Mouse (Mus musculus) heart, embryonic 10.5 days (tissue): ENCODE measurements at regions not wholly inside any gene's neighbourhood (a gene's known extent, or its start where the extent isn't known, plus 50 kb on each side); places are given as distances from the start of the nearest gene placed in this dataset.
"Not testable (repeated sequence)": the region's sequence is repeated elsewhere in the genome, so short reads cannot be mapped to it uniquely, and the experiment has no call there.

Source experiments
- DNase-seq: peaks from one replicate; pipeline ENCODE4 v3.0.0-alpha.2; 2017; ENCODE audit warnings: low spot score
- H3K27ac ChIP-seq: fragments of 300-500 bp; sonication (generic); 2 replicates; pipeline ENCODE4 v1.5.1; 2016; ENCODE audit warnings: mild to moderate bottlenecking
- H3K27me3 ChIP-seq: fragments of 300-500 bp; sonication (generic); 2 replicates; pipeline ENCODE4 v1.6.1; 2016; ENCODE audit warnings: mild to moderate bottlenecking; ENCODE audit not compliant: poor library complexity, insufficient read depth, severe bottlenecking
- H3K36me3 ChIP-seq: fragments of 300-500 bp; sonication (generic); 2 replicates; pipeline ENCODE4 v1.6.1; 2016; ENCODE audit warnings: mild to moderate bottlenecking, moderate library complexity
- H3K4me1 ChIP-seq: fragments of 300-500 bp; sonication (generic); 2 replicates; pipeline ENCODE4 v1.6.1; 2016; ENCODE audit warnings: mild to moderate bottlenecking
- H3K4me3 ChIP-seq: fragments of 300-500 bp; sonication (generic); 2 replicates; pipeline ENCODE4 v1.5.1; 2016; ENCODE audit warnings: mild to moderate bottlenecking, moderate library complexity
- H3K9me3 ChIP-seq: fragments of 300-500 bp; sonication (generic); 2 replicates; pipeline ENCODE4 v1.6.1; 2016; ENCODE audit warnings: mild to moderate bottlenecking, moderate library complexity
- WGBS: fragments of 180-500 bp; shearing (Covaris S2); methylation state at CpG from one replicate; pipeline ENCODE4 v1.1.7; 2016; 5-methylcytosine and 5-hydroxymethylcytosine counted together

DNA sequence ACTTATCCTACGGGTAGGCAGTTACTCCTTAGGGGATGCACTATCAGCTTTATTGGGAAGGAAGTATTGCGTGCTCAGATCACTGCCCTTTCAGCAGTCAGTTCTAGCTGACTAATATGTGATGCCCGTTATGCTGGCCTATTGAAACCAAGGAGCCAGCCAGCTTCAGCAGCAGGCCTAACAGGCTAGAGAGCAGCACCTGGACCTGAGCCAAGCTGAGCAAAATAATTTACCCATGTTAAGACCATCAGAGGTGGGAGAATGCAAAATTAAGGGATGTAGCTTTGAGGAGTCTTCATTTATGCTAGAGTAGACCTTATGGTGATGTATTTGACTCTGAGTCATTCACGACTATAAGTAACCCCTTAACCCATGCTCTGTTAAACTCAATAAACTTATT, 456.7 kb downstream of the Rfpl4b start:
- WGBS, result 72% methylated on average over 4 of the region's 4 CpGs
- no peaks in the 10 kb centered on the region for H3K36me3 ChIP-seq
- no peaks in the 10 kb centered on the region for H3K9me3 ChIP-seq
- H3K27me3 ChIP-seq, result no peaks in the 10 kb centered on the region
- no peak for DNase-seq
- no peaks in the 10 kb centered on the region for H3K4me1 ChIP-seq
- no peak overlapping the region for H3K4me3 ChIP-seq
- H3K27ac ChIP-seq, result no peak overlapping the region

DNA sequence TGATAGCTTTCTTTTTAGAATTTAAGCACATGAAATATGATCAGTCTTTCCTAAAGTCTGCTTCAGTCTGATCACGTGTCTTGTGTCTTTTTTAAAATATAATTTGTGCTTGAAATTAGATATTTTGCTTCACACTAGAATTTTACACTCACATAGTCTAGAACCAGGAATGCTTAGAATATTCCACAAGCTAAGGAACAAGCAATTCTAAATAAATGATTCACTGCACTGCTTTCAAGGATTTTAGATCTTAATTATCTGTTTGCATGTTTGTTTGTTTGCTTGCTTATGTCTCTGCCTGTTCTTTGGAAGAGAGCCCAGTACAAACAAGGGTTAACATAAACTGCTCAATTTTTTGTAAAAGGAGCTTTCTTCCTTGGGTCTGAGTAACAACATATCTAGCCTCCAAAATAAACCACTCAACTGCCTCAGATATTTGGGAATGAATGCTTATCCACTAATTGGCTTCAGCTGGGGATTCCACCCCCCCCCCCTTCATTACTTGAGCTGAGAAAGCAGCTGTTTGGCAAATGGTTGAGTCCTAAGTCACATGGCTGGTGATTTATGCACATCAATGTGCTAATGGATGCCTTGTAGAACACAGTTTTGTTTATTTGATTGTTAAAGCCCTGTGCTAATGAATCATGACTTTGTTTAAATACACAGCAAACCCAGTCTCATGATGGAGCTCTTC, 463.9 kb downstream of the Rfpl4b start:
- H3K27ac ChIP-seq, result no peak overlapping the region
- no peak for DNase-seq
- WGBS, result 73% methylated on average over 1 of the region's 1 CpGs

DNA sequence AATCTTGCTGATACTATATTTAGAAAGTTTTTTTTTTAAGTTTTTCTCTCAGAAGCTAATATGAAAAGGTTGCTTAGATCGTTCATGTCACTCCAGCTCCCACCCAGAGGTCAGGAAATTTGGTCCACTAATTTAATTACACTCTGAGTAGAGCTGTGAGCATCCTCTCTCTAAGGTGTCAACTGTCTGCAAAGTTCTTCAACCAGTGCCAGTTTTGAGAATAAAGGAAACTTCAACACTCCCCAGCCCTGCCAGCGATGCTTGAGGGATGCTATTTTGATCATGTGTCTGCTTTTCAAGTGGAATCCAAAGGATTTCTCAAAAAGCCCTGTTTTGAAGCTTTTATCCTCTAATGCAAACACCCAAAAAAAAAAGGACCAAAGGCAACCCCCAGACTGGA, 467.6 kb downstream of the Rfpl4b start:
- Histone ChIP-seq H3K4me3 (no peak overlapping the region), H3K9me3 (no peaks in the 10 kb centered on the region), H3K4me1 (no peaks in the 10 kb centered on the region), H3K27ac (no peak overlapping the region), H3K36me3 (no peaks in the 10 kb centered on the region), H3K27me3 (no peaks in the 10 kb centered on the region)
- no peak for DNase-seq
- WGBS, result 69% methylated on average over 2 of the region's 2 CpGs

More for the DNA sequence above, 463.9 kb downstream of the Rfpl4b start:
- Histone ChIP-seq H3K4me3 (no peak overlapping the region), H3K4me1 (no peaks in the 10 kb centered on the region), H3K27me3 (no peaks in the 10 kb centered on the region), H3K36me3 (no peaks in the 10 kb centered on the region), H3K9me3 (no peaks in the 10 kb centered on the region)

DNA sequence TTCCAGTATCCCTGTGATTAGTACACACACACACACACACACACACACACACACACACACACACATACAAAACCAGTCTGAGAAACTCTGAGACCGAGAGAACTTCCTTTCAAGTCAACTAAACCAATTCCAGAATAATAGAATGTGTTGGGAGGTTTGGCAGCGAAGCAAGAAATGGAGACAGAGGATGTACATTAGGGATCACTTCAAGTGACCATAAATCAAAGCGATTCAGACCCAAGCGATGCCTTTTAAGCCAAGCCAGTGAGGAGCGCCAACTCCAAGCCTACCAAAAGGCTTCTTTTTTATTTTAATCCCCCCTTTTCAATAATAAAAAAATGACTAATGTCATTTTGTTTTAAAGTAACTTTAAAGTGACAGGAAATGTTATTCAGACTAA, 468.1 kb downstream of the Rfpl4b start:
- H3K4me1 ChIP-seq, result no peaks in the 10 kb centered on the region
- H3K4me3 ChIP-seq, result no peak overlapping the region
- H3K36me3 ChIP-seq, result no peaks in the 10 kb centered on the region
- no peak for DNase-seq
- 91% methylated on average over 5 of the region's 5 CpGs for WGBS
- no peak overlapping the region for H3K27ac ChIP-seq
- H3K27me3 ChIP-seq, result no peaks in the 10 kb centered on the region
- no peaks in the 10 kb centered on the region for H3K9me3 ChIP-seq

DNA sequence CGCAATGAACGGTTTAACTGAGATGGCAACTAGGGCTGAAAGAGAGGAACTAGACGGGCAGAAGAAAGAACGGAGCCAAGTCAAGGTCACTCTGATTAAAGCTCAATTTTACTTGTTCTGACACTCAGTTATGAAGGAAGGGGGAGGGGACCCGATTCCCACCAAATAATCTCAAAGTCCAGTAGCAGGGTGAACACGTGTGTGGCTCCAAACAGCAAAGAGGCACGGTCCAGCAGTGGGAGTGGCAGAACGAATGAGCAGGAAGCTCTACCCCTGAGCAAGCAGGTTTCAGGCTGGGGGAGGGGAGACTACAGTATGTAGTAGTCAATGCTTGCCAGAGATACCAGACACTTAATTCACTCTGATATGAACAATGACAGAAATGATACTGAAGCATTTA, 474.6 kb downstream of the Rfpl4b start:
- 58% methylated on average over 8 of the region's 8 CpGs for WGBS
- not testable (repeated sequence) for DNase-seq, H3K4me1 ChIP-seq, H3K36me3 ChIP-seq, H3K9me3 ChIP-seq, H3K4me3 ChIP-seq, H3K27ac ChIP-seq, H3K27me3 ChIP-seq

DNA sequence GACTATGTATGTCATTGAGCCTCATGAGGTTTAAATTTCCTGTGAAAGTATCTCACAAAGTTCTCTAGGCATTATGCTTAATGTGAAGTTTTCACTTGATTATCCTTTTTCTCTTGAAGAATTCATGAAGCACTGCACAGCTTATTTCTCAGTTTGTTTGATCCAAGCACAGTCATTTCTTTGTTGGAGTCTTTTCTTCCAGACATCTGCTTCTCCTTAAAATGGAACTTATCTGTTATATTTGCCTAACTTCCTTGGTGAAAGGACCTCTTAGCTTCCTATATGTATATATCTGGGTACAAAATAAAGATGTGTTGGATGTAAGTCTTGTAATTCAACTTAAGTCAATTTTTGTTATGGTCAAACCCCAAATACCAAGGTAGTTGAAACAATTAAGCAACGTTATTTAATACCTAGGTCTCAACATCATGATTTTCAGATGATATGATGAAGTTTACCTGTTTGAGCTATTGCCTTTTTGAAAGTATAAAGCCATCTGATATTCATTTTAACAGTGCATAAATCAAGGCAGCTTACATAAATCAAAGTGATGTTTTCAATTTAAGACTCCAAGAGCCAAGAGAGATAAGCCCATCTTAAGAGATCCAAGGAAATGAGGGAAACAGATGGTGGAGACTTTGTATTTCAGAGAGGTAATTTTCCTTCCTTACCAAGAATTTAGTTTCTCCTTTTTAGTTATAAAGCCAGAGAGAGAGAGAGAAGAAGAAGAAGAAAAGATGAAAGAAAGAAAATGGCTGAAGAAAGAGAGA, 481.0 kb downstream of the Rfpl4b start:
- Histone ChIP-seq H3K9me3 (no peaks in the 10 kb centered on the region), H3K4me3 (no peak overlapping the region), H3K36me3 (no peaks in the 10 kb centered on the region), H3K4me1 (no peaks in the 10 kb centered on the region), H3K27ac (no peak overlapping the region), H3K27me3 (no peaks in the 10 kb centered on the region)
- WGBS, result 66% methylated on average over 1 of the region's 1 CpGs
- no peak for DNase-seq

DNA sequence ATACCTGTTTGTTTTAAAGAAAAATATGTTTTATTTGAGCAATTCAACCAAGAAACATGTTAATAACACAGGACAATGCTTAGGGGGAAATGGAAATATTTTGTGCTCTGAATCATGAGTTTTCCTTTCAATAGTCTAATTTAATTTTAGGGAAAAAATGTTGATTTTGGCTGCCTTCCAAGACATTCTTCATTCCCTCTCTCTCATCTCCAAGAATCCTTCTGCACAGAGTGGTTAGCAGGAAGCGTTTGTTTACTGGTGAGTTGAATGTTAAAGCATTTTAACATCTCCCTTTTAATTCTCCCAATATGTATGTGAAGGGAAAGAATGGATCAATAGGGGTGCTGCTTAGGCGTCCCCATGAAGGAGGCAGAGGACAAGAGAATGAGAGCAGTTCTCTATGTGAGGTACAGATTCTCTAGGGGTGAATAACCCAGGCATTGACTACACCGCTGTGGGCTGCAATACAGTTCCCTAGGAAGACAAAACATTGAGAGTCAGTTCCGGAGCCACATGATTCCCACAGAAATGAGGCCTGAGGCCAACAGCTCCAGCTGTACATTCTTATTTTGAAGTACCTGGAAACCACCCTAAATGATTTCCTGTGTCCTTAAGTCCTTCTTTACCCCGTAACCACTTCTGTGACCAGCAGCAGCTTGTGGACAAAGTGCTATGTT, 512.7 kb downstream of the Rfpl4b start:
- no peak overlapping the region for H3K4me3 ChIP-seq
- H3K4me1 ChIP-seq, result no peaks in the 10 kb centered on the region
- H3K9me3 ChIP-seq, result no peaks in the 10 kb centered on the region
- H3K27me3 ChIP-seq, result no peaks in the 10 kb centered on the region
- WGBS, result 66% methylated on average over 5 of the region's 5 CpGs
- no peak for DNase-seq
- no peak overlapping the region for H3K27ac ChIP-seq
- H3K36me3 ChIP-seq, result no peaks in the 10 kb centered on the region

DNA sequence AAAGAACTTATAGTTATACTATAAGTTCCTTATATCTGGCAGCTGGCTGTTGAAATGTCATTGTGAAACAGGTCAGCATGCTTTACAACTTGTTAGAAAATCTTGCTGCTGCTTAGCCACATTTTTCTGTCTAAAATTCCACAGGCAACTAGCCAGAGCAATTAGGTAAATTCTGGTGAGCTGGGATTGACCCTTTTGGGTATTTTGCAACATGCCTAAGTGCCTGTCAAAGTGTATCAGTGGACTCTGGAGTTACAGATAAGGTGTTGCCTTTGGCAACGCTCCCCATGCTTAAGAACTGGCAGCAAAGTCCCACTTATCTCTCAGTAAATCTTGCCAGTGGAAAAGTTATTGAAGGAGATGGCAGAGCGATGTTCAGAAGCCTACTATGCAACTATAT, 525.9 kb downstream of the Rfpl4b start:
- WGBS, result 33% methylated on average over 2 of the region's 2 CpGs
- H3K27ac ChIP-seq, result no peak overlapping the region
- H3K4me3 ChIP-seq, result no peak overlapping the region
- peaks cover 3% of the 10 kb centered on the region; the same call in 1 of the 2 replicates for H3K4me1 ChIP-seq
- H3K27me3 ChIP-seq, result no peaks in the 10 kb centered on the region
- no peak for DNase-seq
- H3K36me3 ChIP-seq, result no peaks in the 10 kb centered on the region
- no peaks in the 10 kb centered on the region for H3K9me3 ChIP-seq

DNA sequence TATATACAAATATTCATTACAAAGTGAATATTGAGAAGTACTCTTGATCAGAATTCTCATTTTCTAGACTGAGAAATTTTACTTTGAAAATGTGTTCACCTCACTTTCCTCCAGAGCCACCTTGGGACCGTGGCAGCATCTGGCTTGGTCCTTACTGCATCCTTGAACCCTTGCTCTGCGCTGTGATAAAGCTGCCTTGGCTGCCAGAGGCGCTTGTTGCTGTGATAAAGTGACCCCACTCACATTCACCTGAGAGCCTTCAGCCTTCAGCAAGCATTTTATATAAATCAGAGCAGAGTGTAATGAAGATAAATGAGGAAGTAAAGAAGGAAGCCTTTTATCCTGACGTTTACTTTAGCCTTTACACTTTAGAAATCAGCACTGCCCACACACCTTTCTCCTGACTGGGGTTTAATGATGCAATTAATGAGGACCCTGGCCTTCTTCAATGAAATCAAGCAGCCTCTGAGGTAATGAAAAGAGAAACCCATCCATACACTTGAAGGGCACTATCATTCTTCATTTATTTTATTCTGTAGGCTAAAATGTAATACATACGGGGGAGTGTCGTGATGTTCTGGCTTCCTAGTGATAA, 532.8 kb downstream of the Rfpl4b start:
- WGBS, result 60% methylated on average over 6 of the region's 6 CpGs
- no peaks in the 10 kb centered on the region for H3K9me3 ChIP-seq

DNA sequence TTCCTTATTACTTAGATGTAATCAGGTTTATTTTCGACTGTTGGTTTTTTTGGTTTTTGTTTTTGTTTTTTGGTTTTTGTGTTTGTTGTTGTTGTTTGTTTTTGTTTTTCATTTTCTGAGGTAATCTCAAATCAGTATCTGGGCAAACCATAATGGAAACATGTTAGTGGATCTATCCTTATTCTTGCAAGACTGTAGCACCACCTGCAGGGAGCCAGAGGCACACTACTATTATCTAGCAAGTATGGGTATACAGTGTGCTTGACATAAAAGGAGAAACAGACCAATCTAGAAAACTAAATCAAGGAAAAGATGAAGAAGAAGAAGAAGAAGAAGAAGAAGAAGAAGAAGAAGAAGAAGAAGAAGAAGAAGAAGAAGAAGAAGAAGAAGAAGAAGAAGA, 552.4 kb downstream of the Rfpl4b start:
- Histone ChIP-seq H3K4me3 (no peak overlapping the region), H3K27ac (no peak overlapping the region), H3K9me3 (no peaks in the 10 kb centered on the region), H3K27me3 (no peaks in the 10 kb centered on the region), H3K36me3 (no peaks in the 10 kb centered on the region), H3K4me1 (no peaks in the 10 kb centered on the region)
- DNase-seq, result no peak
- 79% methylated on average over 1 of the region's 1 CpGs for WGBS

More for the DNA sequence above, 532.8 kb downstream of the Rfpl4b start:
- Histone ChIP-seq H3K36me3 (no peaks in the 10 kb centered on the region), H3K27me3 (no peaks in the 10 kb centered on the region), H3K4me3 (no peak overlapping the region), H3K27ac (no peak overlapping the region), H3K4me1 (no peaks in the 10 kb centered on the region)
- no peak for DNase-seq

DNA sequence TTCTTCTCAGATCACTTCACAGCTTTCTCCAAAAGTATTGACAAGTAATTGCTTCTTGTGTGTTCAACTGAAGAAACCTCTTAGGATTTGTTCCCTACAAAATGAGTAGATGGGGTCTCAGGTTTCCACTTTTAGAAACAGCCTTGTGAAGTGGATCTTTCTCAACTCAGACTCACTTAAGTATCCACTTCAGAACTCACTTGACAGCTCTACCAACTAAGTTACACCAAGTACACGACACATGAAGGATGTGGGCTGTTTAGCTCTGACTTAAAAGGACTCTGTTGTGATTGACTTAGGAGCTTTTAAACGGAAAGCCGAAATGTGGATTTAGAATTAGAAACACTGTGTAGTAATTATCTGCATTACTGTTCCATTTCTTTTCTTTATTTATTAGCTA, 556.0 kb downstream of the Rfpl4b start:
- no peak for DNase-seq
- Histone ChIP-seq H3K27ac (no peak overlapping the region), H3K4me3 (no peak overlapping the region), H3K4me1 (no peaks in the 10 kb centered on the region), H3K27me3 (no peaks in the 10 kb centered on the region), H3K36me3 (no peaks in the 10 kb centered on the region), H3K9me3 (no peaks in the 10 kb centered on the region)
- WGBS, result 54% methylated on average over 3 of the region's 3 CpGs

DNA sequence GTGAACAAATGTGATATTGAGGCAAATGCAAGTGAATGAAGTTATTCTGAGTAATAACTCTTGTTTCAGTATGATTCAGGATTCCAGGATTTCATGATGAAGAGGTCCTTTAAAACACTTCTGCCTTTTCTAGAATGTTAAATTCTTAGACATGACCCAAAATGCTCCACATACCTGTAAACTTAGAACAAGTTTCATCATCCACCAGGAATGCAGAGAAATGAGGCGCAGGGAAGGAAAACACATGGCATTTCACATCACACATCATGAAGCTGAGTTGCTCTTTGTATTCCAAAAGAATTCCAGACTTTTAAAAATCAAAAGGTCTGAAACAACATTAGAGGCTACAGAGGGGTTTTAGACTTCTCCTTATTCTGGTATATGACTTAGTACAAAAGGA, 574.8 kb downstream of the Rfpl4b start:
- Histone ChIP-seq H3K27ac (no peak overlapping the region), H3K9me3 (no peaks in the 10 kb centered on the region), H3K27me3 (no peaks in the 10 kb centered on the region), H3K4me1 (no peaks in the 10 kb centered on the region), H3K36me3 (no peaks in the 10 kb centered on the region), H3K4me3 (no peak overlapping the region)
- 76% methylated on average over 1 of the region's 1 CpGs for WGBS
- DNase-seq, result no peak
